Mouse (Mus musculus) ES-Bruce4 (cell line): Measurements from ENCODE around the gene Plcxd3. TPM values are rescaled to one million over a fixed set of nuclear protein-coding genes. Genes with fewer than 3 reads are reported as not detected.
"Not testable (repeated sequence)": the region's sequence is repeated elsewhere in the genome, so short reads cannot be mapped to it uniquely, and the experiment has no call there.

ENCODE experiments used
- H3K27ac ChIP-seq: 2 replicates; pipeline ENCODE4 v1.5.1; 2012; ENCODE audit warnings: low read length, inconsistent platforms; ENCODE audit not compliant: insufficient read depth
- H3K27me3 ChIP-seq: 2 replicates; pipeline ENCODE4 v1.6.1; 2012; ENCODE audit warnings: mild to moderate bottlenecking, low read length, inconsistent platforms; ENCODE audit not compliant: control insufficient read depth, poor library complexity, insufficient read depth, severe bottlenecking
- H3K36me3 ChIP-seq: 2 replicates; pipeline ENCODE4 v1.6.1; 2012; ENCODE audit warnings: inconsistent platforms, mild to moderate bottlenecking, low read length, moderate library complexity; ENCODE audit not compliant: control insufficient read depth, poor library complexity, insufficient read depth, severe bottlenecking
- H3K4me1 ChIP-seq: one replicate; pipeline ENCODE4 v1.8.1; 2011; ENCODE audit warnings: low read length; ENCODE audit not compliant: control insufficient read depth, insufficient read depth
- H3K4me3 ChIP-seq: 2 replicates; pipeline ENCODE4 v1.5.1; 2011; ENCODE audit warnings: low read depth, mild to moderate bottlenecking, low read length
- H3K9ac ChIP-seq: 2 replicates; pipeline ENCODE4 v1.6.1; 2012; ENCODE audit warnings: low read depth, mild to moderate bottlenecking, inconsistent platforms; ENCODE audit not compliant: poor library complexity, severe bottlenecking
- H3K9me3 ChIP-seq: replicated peaks from 2 replicates; pipeline ENCODE4 v1.6.1; 2012; ENCODE audit warnings: mild to moderate bottlenecking, low read length, inconsistent platforms; ENCODE audit not compliant: control insufficient read depth, poor library complexity, insufficient read depth, severe bottlenecking
- CTCF ChIP-seq: IDR thresholded peaks from one replicate; pipeline ENCODE4 v1.8.1; 2011; ENCODE audit warnings: low read depth, low read length
- EP300 ChIP-seq: IDR thresholded peaks from 2 replicates; pipeline ENCODE4 v1.6.1; 2011; ENCODE audit warnings: low read depth, low read length; ENCODE audit not compliant: insufficient read depth
- POLR2A ChIP-seq: IDR thresholded peaks from one replicate; pipeline ENCODE4 v1.8.1; 2011; ENCODE audit warnings: low read length; ENCODE audit not compliant: insufficient read depth
- polyA plus RNA-seq: library from polyadenylated mRNA; stranded (reverse); fragments of >200 nt; gene quantifications from 2 replicates; pipeline ENCODE4 v1.2.4, GENCODE M21; 2011; ENCODE audit warnings: low read depth; ENCODE audit not compliant: missing spikeins, insufficient read depth, insufficient read length

The Plcxd3 gene
- polyA plus RNA-seq, 1 experiment, result not detected

DNA sequence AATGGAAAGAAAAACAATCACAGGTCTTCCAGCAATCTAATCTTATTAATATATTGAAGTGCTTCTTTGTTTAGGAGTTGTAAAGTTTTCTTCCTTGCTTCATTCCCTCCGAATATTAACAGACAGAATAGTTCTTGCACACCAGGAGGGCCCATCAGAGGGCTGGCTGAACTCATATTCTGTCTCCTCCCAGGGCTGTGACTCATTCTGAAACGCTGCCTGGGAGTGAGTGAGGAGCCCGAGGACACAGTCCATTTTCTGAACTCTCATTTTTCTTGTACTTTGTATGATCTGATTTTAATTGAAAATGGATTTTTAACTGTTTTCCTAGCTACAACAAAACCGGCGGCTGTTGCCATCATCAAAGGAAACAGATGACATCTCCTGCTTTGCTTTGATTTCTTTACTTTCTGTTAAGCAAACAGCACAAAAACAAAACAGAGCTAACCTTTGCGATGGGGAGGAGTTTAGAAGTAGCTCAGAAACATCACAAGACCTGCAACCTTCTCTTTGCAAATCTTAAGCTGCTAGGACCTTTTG lies 186.2 kb downstream of the Plcxd3 start:
- Histone ChIP-seq H3K36me3 (no peaks in the 10 kb centered on the region), H3K4me1 (no peaks in the 10 kb centered on the region), H3K27ac (no peak overlapping the region), H3K27me3 (no peaks in the 10 kb centered on the region), H3K9me3 (0 out of 2 replicates have a peak, but pooled peaks cover 8% of the 10 kb centered on the region), H3K9ac (no peak overlapping the region), H3K4me3 (no peak overlapping the region)
- TF ChIP-seq EP300, result no peak
- TF ChIP-seq POLR2A, result no peak
- no peak for TF ChIP-seq CTCF

DNA sequence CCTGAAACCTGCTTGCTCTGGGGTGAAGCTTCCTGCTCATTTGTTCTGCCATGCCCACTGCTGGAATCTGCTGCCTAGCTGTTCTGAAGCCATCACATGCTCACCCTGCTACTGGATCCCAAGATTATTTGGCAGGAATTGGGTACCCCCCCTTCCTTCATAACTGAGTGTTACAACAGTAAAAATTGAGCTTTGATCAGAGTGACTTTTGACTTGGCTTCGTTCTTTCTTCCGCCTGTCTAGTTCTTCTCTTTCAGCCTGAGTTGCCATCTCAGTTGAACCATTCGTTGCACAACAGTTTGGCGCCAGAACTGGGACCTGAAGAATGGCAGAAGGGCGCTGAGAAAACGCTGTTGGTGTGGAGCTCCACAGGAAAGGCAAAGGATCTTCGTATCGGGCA lies 220.2 kb downstream of the Plcxd3 start:
- H3K27me3 ChIP-seq, H3K9ac ChIP-seq, H3K36me3 ChIP-seq, H3K4me1 ChIP-seq, H3K4me3 ChIP-seq, H3K27ac ChIP-seq, H3K9me3 ChIP-seq: not testable (repeated sequence)

DNA sequence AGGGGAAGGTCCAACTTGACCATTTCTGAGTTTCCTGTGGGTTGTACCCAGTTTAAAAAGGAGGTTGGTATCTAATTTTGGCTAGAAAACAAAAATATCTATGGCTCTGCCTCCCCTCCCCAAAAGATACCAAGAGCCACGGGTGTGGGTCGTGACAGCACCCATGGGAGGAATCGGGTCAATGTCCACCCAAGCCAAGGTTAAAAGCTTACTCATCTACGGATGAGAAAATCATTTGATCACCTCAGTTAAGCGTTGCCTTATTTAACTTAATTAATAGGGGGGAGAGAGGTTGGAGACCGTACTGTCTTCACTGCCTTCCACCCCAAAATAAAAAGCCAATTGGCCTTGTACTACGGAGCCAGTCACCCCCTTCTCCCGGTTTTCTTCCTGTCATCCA lies 223.4 kb downstream of the Plcxd3 start:
- H3K9me3 ChIP-seq, H3K27me3 ChIP-seq, H3K36me3 ChIP-seq, H3K4me3 ChIP-seq, H3K4me1 ChIP-seq, H3K9ac ChIP-seq, H3K27ac ChIP-seq: not testable (repeated sequence)

DNA sequence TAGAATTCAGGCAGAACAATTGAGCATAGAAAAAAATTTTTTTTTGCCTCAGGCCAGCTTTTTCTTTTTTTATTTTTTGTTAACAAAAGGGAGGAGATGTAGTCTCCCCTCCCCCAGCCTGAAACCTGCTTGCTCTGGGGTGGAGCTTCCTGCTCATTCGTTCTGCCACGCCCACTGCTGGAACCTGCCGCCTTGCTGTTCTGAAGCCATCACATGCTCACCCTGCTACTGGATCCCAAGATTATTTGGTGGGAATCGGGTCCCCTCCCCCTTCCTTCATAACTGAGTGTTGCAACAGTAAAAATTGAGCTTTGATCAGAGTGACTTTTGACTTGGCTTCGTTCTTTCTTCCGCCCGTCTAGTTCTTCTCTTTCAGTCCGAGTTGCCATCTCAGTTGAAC lies 224.0 kb downstream of the Plcxd3 start:
- not testable (repeated sequence) for H3K9me3 ChIP-seq, H3K4me3 ChIP-seq, H3K9ac ChIP-seq, H3K4me1 ChIP-seq, H3K36me3 ChIP-seq, H3K27ac ChIP-seq, H3K27me3 ChIP-seq

DNA sequence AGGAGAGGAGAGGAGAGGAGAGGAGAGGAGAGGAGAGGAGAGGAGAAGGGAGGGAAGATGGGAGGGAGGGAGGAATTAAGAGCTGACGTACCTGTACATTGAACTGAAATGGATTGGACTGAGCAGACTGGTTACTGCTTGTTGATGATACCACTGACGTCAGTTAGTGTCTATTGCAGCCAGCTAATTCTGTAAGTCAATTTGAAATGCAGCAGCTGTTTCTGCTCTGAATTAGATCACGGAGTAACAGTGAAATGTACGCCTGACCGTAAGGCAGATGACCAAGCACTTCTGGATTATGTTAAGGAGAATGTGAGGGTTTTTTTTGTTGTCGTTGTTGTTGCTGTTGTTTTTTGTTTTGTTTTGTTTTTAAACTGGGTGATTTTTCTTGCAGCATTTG lies 230.3 kb downstream of the Plcxd3 start:
- TF ChIP-seq CTCF (no peak), EP300 (no peak), POLR2A (no peak)
- Histone ChIP-seq H3K36me3 (no peaks in the 10 kb centered on the region), H3K27ac (no peak overlapping the region), H3K9ac (no peak overlapping the region), H3K4me1 (no peaks in the 10 kb centered on the region), H3K9me3 (peaks cover 4% of the 10 kb centered on the region), H3K27me3 (no peaks in the 10 kb centered on the region), H3K4me3 (no peak overlapping the region)
